Mouse (Mus musculus): Measurements from ENCODE around the gene Rnf144b. TPM values are rescaled to one million over a fixed set of nuclear protein-coding genes. Genes with fewer than 3 reads are reported as not detected.

Rnf144b gene
- polyA plus RNA-seq, 1 experiment from 2014 or later, result 0.84 TPM

GRCm38 (mm10) chr13:47104856-47105541 lies 17.5 kb upstream of the Rnf144b start:
- 0% methylated on average over 25 of the region's 25 CpGs for WGBS
- Histone ChIP-seq H3K27ac (replicated peaks) (peak overlapping the region; percentile 99), H3K36me3 (peaks cover 11% of the 10 kb centered on the region)

GRCm38 (mm10) chr13:47105711-47106579 lies 16.5 kb upstream of the Rnf144b start, which contains the start of gene Dek:
TSS of gene Dek (minus strand) at chr13:47106201.
- Histone ChIP-seq H3K9ac (replicated peaks) (peak within 1 kb of the TSS; percentile 96), H3K27ac (replicated peaks) (peak within 1 kb of the TSS; percentile 99), H3K4me2 (replicated peaks) (peak within 1 kb of the TSS; percentile 70), H3K4me3 (peak within 1 kb of the TSS; percentile 97), H3K27me3 (0 out of 2 replicates have a peak, but pooled peaks cover 5% of the 10 kb centered on the region), H3K36me3 (peaks cover 4% of the 10 kb centered on the region; the same call in 1 of the 2 replicates), H3K9me3 (no peaks in the 10 kb centered on the region), H3K4me1 (peaks cover 27% of the 10 kb centered on the region)
- peak; percentile 94 for ATAC-seq (ENCODE audit: low FRiP score, low read depth)
- under 1% methylated on average over 119 of the region's 129 CpGs for WGBS

More at GRCm38 (mm10) chr13:47104856-47105541, 17.5 kb upstream of the Rnf144b start:
- Histone ChIP-seq H3K9me3 (no peaks in the 10 kb centered on the region), H3K27me3 (0 out of 2 replicates have a peak, but pooled peaks cover 5% of the 10 kb centered on the region), H3K4me2 (replicated peaks) (peak overlapping the region; percentile 70), H3K9ac (replicated peaks) (peak overlapping the region; percentile 96), H3K4me1 (peaks cover 27% of the 10 kb centered on the region), H3K4me3 (peak overlapping the region; percentile 97)
- no peak for ATAC-seq (ENCODE audit: low FRiP score, low read depth)

- Histone ChIP-seq H3K4me2 (replicated peaks) (peak overlapping the region; percentile 70), H3K27me3 (0 out of 2 replicates have a peak, but pooled peaks cover 5% of the 10 kb centered on the region), H3K9me3 (no peaks in the 10 kb centered on the region), H3K4me1 (peaks cover 27% of the 10 kb centered on the region), H3K4me3 (peak overlapping the region; percentile 97), H3K9ac (replicated peaks) (peak overlapping the region; percentile 96), H3K36me3 (no peaks in the 10 kb centered on the region), H3K27ac (replicated peaks) (peak overlapping the region; percentile 99)
- under 1% methylated on average over 20 of the region's 20 CpGs for WGBS
- no peak; the same call in 1 of the 2 replicates for ATAC-seq (ENCODE audit: low FRiP score, low read depth)
Observed at GRCm38 (mm10) chr13:47106580-47106888, 15.9 kb upstream of the Rnf144b start.

- no peak overlapping the region for H3K4me3 ChIP-seq
- H3K9me3 ChIP-seq, result no peaks in the 10 kb centered on the region
- H3K4me1 ChIP-seq, result peaks cover 12% of the 10 kb centered on the region
- ATAC-seq (ENCODE audit: low FRiP score, low read depth), result no peak
- H3K27ac ChIP-seq (replicated peaks), result no peak overlapping the region
- H3K9ac ChIP-seq (replicated peaks), result no peak overlapping the region
- no peak overlapping the region for H3K4me2 ChIP-seq (replicated peaks)
- H3K27me3 ChIP-seq, result 0 out of 2 replicates have a peak, but pooled peaks cover 5% of the 10 kb centered on the region
- 82% methylated on average over 2 of the region's 2 CpGs for WGBS
- H3K36me3 ChIP-seq, result no peaks in the 10 kb centered on the region
Observed at GRCm38 (mm10) chr13:47109239-47109638, 13.2 kb upstream of the Rnf144b start.

GRCm38 (mm10) chr13:47111185-47111584 lies 11.3 kb upstream of the Rnf144b start:
- Histone ChIP-seq H3K9me3 (no peaks in the 10 kb centered on the region), H3K27me3 (0 out of 2 replicates have a peak, but pooled peaks cover 5% of the 10 kb centered on the region), H3K27ac (replicated peaks) (no peak overlapping the region), H3K4me2 (replicated peaks) (no peak overlapping the region), H3K4me3 (no peak overlapping the region), H3K9ac (replicated peaks) (no peak overlapping the region), H3K36me3 (no peaks in the 10 kb centered on the region), H3K4me1 (peaks cover 10% of the 10 kb centered on the region)
- no peak for ATAC-seq (ENCODE audit: low FRiP score, low read depth)
- WGBS, result 88% methylated on average over 3 of the region's 3 CpGs

- no peaks in the 10 kb centered on the region for H3K9me3 ChIP-seq
- 0 out of 2 replicates have a peak, but pooled peaks cover 5% of the 10 kb centered on the region for H3K27me3 ChIP-seq
- ATAC-seq (ENCODE audit: low FRiP score, low read depth), result no peak
- H3K27ac ChIP-seq (replicated peaks), result no peak overlapping the region
- H3K4me1 ChIP-seq, result peaks cover 6% of the 10 kb centered on the region
- no peaks in the 10 kb centered on the region for H3K36me3 ChIP-seq
- no peak overlapping the region for H3K4me3 ChIP-seq
- no peak overlapping the region for H3K9ac ChIP-seq (replicated peaks)
- WGBS, result 84% methylated on average over 3 of the region's 3 CpGs
- no peak overlapping the region for H3K4me2 ChIP-seq (replicated peaks)
Observed at GRCm38 (mm10) chr13:47112056-47112455, 10.4 kb upstream of the Rnf144b start.

GRCm38 (mm10) chr13:47112924-47113323 lies 9.5 kb upstream of the Rnf144b start:
- Histone ChIP-seq H3K4me1 (no peaks in the 10 kb centered on the region), H3K9ac (replicated peaks) (no peak overlapping the region), H3K4me2 (replicated peaks) (no peak overlapping the region), H3K4me3 (no peak overlapping the region), H3K9me3 (no peaks in the 10 kb centered on the region), H3K27ac (replicated peaks) (no peak overlapping the region), H3K36me3 (no peaks in the 10 kb centered on the region), H3K27me3 (0 out of 2 replicates have a peak, but pooled peaks cover 5% of the 10 kb centered on the region)
- ATAC-seq (ENCODE audit: low FRiP score, low read depth), result no peak
- 75% methylated on average over 3 of the region's 3 CpGs for WGBS

- no peak overlapping the region for H3K4me3 ChIP-seq
- H3K9me3 ChIP-seq, result no peaks in the 10 kb centered on the region
- no peaks in the 10 kb centered on the region for H3K4me1 ChIP-seq
- H3K27me3 ChIP-seq, result peaks cover 11% of the 10 kb centered on the region
- no peaks in the 10 kb centered on the region for H3K36me3 ChIP-seq
- no peak for ATAC-seq (ENCODE audit: low FRiP score, low read depth)
- H3K27ac ChIP-seq (replicated peaks), result no peak overlapping the region
- no peak overlapping the region for H3K9ac ChIP-seq (replicated peaks)
- WGBS, result 81% methylated on average over 3 of the region's 3 CpGs
- no peak overlapping the region for H3K4me2 ChIP-seq (replicated peaks)
Observed at GRCm38 (mm10) chr13:47116000-47116399, 6.5 kb upstream of the Rnf144b start.

DNA sequence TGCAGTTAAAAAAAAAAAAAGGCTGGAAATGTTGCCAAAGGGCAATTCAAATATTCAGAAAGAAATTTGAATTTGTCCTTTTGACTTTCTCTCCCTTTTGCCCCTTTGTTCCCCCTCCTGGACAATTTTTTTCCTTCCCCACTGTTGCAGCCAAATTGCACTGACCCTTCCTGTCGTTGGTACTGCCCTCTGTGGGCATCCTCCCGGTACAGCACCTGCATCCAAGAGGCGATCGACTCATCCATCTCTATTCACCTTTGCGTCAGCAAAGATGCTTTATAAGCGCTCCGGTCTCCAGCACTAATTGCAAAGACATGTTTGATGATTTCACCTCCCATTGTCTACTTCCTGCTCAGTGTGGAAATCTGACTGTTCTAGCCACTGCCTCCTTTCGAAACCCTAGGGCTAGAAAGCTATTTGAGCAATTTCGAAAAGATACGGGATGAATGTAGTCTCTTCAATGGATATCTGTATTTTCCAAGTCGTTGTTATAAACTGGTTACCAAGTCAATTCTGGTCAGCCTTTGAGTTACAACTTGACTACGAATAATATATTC lies 1.0 kb upstream of the Rnf144b start:
- no peak for ATAC-seq (ENCODE audit: low FRiP score, low read depth)
- Histone ChIP-seq H3K27ac (replicated peaks) (no peak overlapping the region), H3K9me3 (no peaks in the 10 kb centered on the region), H3K36me3 (no peaks in the 10 kb centered on the region), H3K27me3 (peaks cover 44% of the 10 kb centered on the region), H3K4me3 (no peak overlapping the region), H3K4me2 (replicated peaks) (no peak overlapping the region), H3K4me1 (peaks cover 14% of the 10 kb centered on the region), H3K9ac (replicated peaks) (no peak overlapping the region)
- 36% methylated on average over 12 of the region's 12 CpGs for WGBS

GRCm38 (mm10) chr13:47124449-47124848 lies 2.0 kb downstream of the Rnf144b start:
- no peak overlapping the region for H3K4me2 ChIP-seq (replicated peaks)
- no peak overlapping the region for H3K9ac ChIP-seq (replicated peaks)
- H3K4me3 ChIP-seq, result no peak overlapping the region
- no peaks in the 10 kb centered on the region for H3K9me3 ChIP-seq
- no peak overlapping the region for H3K27ac ChIP-seq (replicated peaks)
- no peak for ATAC-seq (ENCODE audit: low FRiP score, low read depth)
- 33% methylated on average over 3 of the region's 3 CpGs for WGBS
- peaks cover 14% of the 10 kb centered on the region for H3K4me1 ChIP-seq
- no peaks in the 10 kb centered on the region for H3K36me3 ChIP-seq
- peaks cover 44% of the 10 kb centered on the region for H3K27me3 ChIP-seq

GRCm38 (mm10) chr13:47124986-47125385 lies 2.5 kb downstream of the Rnf144b start:
- no peak for ATAC-seq (ENCODE audit: low FRiP score, low read depth)
- Histone ChIP-seq H3K4me1 (peaks cover 14% of the 10 kb centered on the region), H3K4me3 (no peak overlapping the region), H3K36me3 (no peaks in the 10 kb centered on the region), H3K27me3 (peaks cover 41% of the 10 kb centered on the region), H3K4me2 (replicated peaks) (no peak overlapping the region), H3K9me3 (no peaks in the 10 kb centered on the region), H3K9ac (replicated peaks) (no peak overlapping the region), H3K27ac (replicated peaks) (no peak overlapping the region)
- 86% methylated on average over 6 of the region's 6 CpGs for WGBS

GRCm38 (mm10) chr13:47125595-47125994 lies 3.1 kb downstream of the Rnf144b start:
- Histone ChIP-seq H3K36me3 (no peaks in the 10 kb centered on the region), H3K9me3 (no peaks in the 10 kb centered on the region), H3K27ac (replicated peaks) (no peak overlapping the region), H3K27me3 (peaks cover 37% of the 10 kb centered on the region), H3K4me1 (peaks cover 14% of the 10 kb centered on the region), H3K9ac (replicated peaks) (no peak overlapping the region), H3K4me3 (no peak overlapping the region), H3K4me2 (replicated peaks) (no peak overlapping the region)
- WGBS, result 82% methylated on average over 5 of the region's 5 CpGs
- ATAC-seq (ENCODE audit: low FRiP score, low read depth), result no peak
